Mouse (Mus musculus) limb, embryonic 14.5 days (tissue): ENCODE results near the gene Carm1. TPM values are rescaled to one million over a fixed set of nuclear protein-coding genes. Genes with fewer than 3 reads are reported as not detected.

ENCODE experiments used
- ATAC-seq: fragments of 200-750 bp; cut with Nextera tagmentation; 2 replicates; pipeline ENCODE4 v1.8.0; 2017; ENCODE audit warnings: low read depth, moderate number of reproducible peaks, moderate TSS enrichment; ENCODE audit not compliant: low FRiP score
- DNase-seq: peaks from one replicate; pipeline ENCODE4 v3.0.0-alpha.2; 2015; ENCODE audit warnings: low spot score
- H3K27ac ChIP-seq: fragments of 300-500 bp; sonication (generic); replicated peaks from 2 replicates; pipeline ENCODE4 v1.5.1; 2014; ENCODE audit warnings: low read depth, mild to moderate bottlenecking, low read length, moderate library complexity, mixed read lengths
- H3K27me3 ChIP-seq: fragments of 300-500 bp; sonication (generic); 2 replicates; pipeline ENCODE4 v1.6.1; 2014; ENCODE audit warnings: low read length, mixed read lengths; ENCODE audit not compliant: control insufficient read depth, insufficient read depth
- H3K36me3 ChIP-seq: fragments of 300-500 bp; sonication (generic); 2 replicates; pipeline ENCODE4 v1.6.1; 2014; ENCODE audit warnings: mild to moderate bottlenecking, low read length, moderate library complexity, mixed read lengths; ENCODE audit not compliant: control insufficient read depth, insufficient read depth
- H3K4me1 ChIP-seq: fragments of 300-500 bp; sonication (generic); 2 replicates; pipeline ENCODE4 v1.6.1; 2014; ENCODE audit warnings: antibody characterized with exemption, low read length, mixed read lengths; ENCODE audit not compliant: control insufficient read depth, insufficient read depth
- H3K4me2 ChIP-seq: fragments of 300-500 bp; sonication (generic); replicated peaks from 2 replicates; pipeline ENCODE4 v1.6.1; 2014; ENCODE audit warnings: low read depth, mild to moderate bottlenecking, low read length, moderate library complexity; ENCODE audit not compliant: severe bottlenecking
- H3K4me3 ChIP-seq: fragments of 300-500 bp; sonication (generic); replicated peaks from 2 replicates; pipeline ENCODE4 v1.5.1; 2014; ENCODE audit warnings: low read length
- H3K9ac ChIP-seq: fragments of 300-500 bp; sonication (generic); 2 replicates; pipeline ENCODE4 v1.6.1; 2014; ENCODE audit warnings: mild to moderate bottlenecking, low read depth, low read length, moderate library complexity; ENCODE audit not compliant: severe bottlenecking
- H3K9me3 ChIP-seq: fragments of 300-500 bp; sonication (generic); 2 replicates; pipeline ENCODE4 v1.6.1; 2016; ENCODE audit warnings: low read length; ENCODE audit not compliant: control insufficient read depth
- POLR2A ChIP-seq: fragments of 200-500 bp; IDR thresholded peaks from 2 replicates; pipeline ENCODE4 v1.8.0; 2012; ENCODE audit warnings: inconsistent platforms, mild to moderate bottlenecking, moderate library complexity, borderline replicate concordance; ENCODE audit not compliant: insufficient read depth, insufficient read length; ENCODE audit errors: extremely low read depth
- WGBS: fragments of 180-500 bp; shearing (Covaris S2); extraction: QIAGEN DNeasy Blood & Tissue Kit; methylation state at CpG from one replicate; pipeline ENCODE4 v1.1.7; 2014; 5-methylcytosine and 5-hydroxymethylcytosine counted together
- microRNA counts: library from miRNA; unstranded; fragments of <30 nt; microRNA quantifications from one replicate; lab custom pipeline; 2016
- microRNA-seq: library from miRNA; unstranded; fragments of <30 nt; microRNA quantifications from one replicate; pipeline ENCODE4, GENCODE M21; 2016
- polyA plus RNA-seq, 2 experiments: library from polyadenylated mRNA; depleted of rRNA in 1 of 2; stranded (reverse) in 1 of 2; unstranded in 1 of 2; fragments of >200 nt; fragmentation: Nextera tagmentation in 1 of 2; extraction: Ambion mirVana in 1 of 2; gene quantifications; 2 replicates each; pipeline versions ENCODE4 v1.2.1 to v1.2.3; 2012 to 2014

The Carm1 gene
- polyA plus RNA-seq, 2 experiments: 71.5 to 171 TPM

DNA sequence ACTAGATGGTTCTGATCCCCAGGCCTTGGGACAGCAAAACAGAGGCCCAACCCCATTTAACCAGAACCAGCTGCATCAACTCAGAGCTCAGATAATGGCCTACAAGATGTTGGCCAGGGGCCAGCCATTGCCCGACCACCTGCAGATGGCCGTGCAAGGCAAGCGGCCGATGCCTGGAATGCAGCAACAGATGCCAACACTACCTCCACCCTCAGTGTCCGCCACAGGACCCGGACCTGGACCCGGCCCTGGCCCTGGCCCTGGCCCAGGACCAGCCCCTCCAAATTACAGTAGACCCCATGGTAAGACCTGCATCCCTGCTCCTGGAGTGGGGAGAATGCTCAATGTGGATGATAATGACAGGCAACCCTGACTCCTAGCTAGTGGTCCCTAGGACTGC, 88.9 kb downstream of the Carm1 start:
- no peak overlapping the region for H3K4me2 ChIP-seq
- H3K4me1 ChIP-seq: no peaks in the 10 kb centered on the region
- no peaks in the 10 kb centered on the region for H3K27me3 ChIP-seq
- ATAC-seq (no peak), DNase-seq (peak; percentile 25)
- no peak overlapping the region for H3K9ac ChIP-seq
- no peak overlapping the region for H3K4me3 ChIP-seq
- no peak overlapping the region for H3K27ac ChIP-seq
- 38% methylated on average over 7 of the region's 7 CpGs for WGBS
- H3K9me3 ChIP-seq: no peaks in the 10 kb centered on the region
- H3K36me3 ChIP-seq: peaks cover 83% of the 10 kb centered on the region
- TF ChIP-seq POLR2A: no peak

- H3K9me3 ChIP-seq: no peaks in the 10 kb centered on the region
- WGBS: 94% methylated on average over 11 of the region's 11 CpGs
- H3K4me3 ChIP-seq: no peak overlapping the region
- no peak overlapping the region for H3K27ac ChIP-seq
- no peaks in the 10 kb centered on the region for H3K4me1 ChIP-seq
- H3K36me3 ChIP-seq: peaks cover 100% of the 10 kb centered on the region
- H3K9ac ChIP-seq: no peak overlapping the region
- H3K4me2 ChIP-seq: no peak overlapping the region
- no peaks in the 10 kb centered on the region for H3K27me3 ChIP-seq
- ATAC-seq (no peak), DNase-seq (no peak)
- TF ChIP-seq POLR2A: no peak
Measured at GRCm38 (mm10) chr9:21639031-21639430, 92.3 kb downstream of the Carm1 start.

MicroRNAs within 50 kb of the gene (microRNA counts, 519-probe panel; counts per million panel counts)
- not detected for microRNA mmu-miR-1946b (lab: Ali Mortazavi, UCI)

Small RNA genes within 50 kb of the gene (microRNA-seq; reads per million reads assigned to microRNA genes)
- not detected for gene Mir1946b

Other genes starting within 250 kb of the Carm1 start
- 12.8 and 16.3 TPM in 2 replicates for gene Ap1m2, start 234.6 kb upstream of the Carm1 start, polyA plus RNA-seq (2012; rRNA removed)
- 23.0 and 29.3 TPM in 2 replicates for gene Ap1m2, start 234.6 kb upstream of the Carm1 start, polyA plus RNA-seq (2014; fragmentation: Nextera tagmentation; extraction: Ambion mirVana)
- 127 and 159 TPM in 2 replicates for gene Slc44a2, start 226.2 kb upstream of the Carm1 start, polyA plus RNA-seq (2012; rRNA removed)
- 121 and 129 TPM in 2 replicates for gene Slc44a2, start 226.2 kb upstream of the Carm1 start, polyA plus RNA-seq (2014; fragmentation: Nextera tagmentation; extraction: Ambion mirVana)
- 180 and 195 TPM in 2 replicates for gene Ilf3, start 179.0 kb upstream of the Carm1 start, polyA plus RNA-seq (2012; rRNA removed)
- 174 and 201 TPM in 2 replicates for gene Ilf3, start 179.0 kb upstream of the Carm1 start, polyA plus RNA-seq (2014; fragmentation: Nextera tagmentation; extraction: Ambion mirVana)
- gene Qtrt1, start 135.1 kb upstream of the Carm1 start, polyA plus RNA-seq (2012; rRNA removed): 77.9 and 80.8 TPM in 2 replicates
- gene Qtrt1, start 135.1 kb upstream of the Carm1 start, polyA plus RNA-seq (2014; fragmentation: Nextera tagmentation; extraction: Ambion mirVana): 45.3 and 50.9 TPM in 2 replicates
- gene Dnm2, start 122.0 kb upstream of the Carm1 start, polyA plus RNA-seq (2012; rRNA removed): 62.6 and 74.5 TPM in 2 replicates
- 68.3 and 72.6 TPM in 2 replicates for gene Dnm2, start 122.0 kb upstream of the Carm1 start, polyA plus RNA-seq (2014; fragmentation: Nextera tagmentation; extraction: Ambion mirVana)
- 96.0 and 101 TPM in 2 replicates for gene Tmed1, start 36.6 kb upstream of the Carm1 start, polyA plus RNA-seq (2012; rRNA removed)
- gene Tmed1, start 36.6 kb upstream of the Carm1 start, polyA plus RNA-seq (2014; fragmentation: Nextera tagmentation; extraction: Ambion mirVana): 116 and 119 TPM in 2 replicates
- gene AB124611, start 20.7 kb upstream of the Carm1 start, polyA plus RNA-seq (2012; rRNA removed): 2.3 and 2.5 TPM in 2 replicates
- gene AB124611, start 20.7 kb upstream of the Carm1 start, polyA plus RNA-seq (2014; fragmentation: Nextera tagmentation; extraction: Ambion mirVana): 2.9 and 3.3 TPM in 2 replicates
- 35.5 and 40.8 TPM in 2 replicates for gene Timm29, start 45.8 kb downstream of the Carm1 start, polyA plus RNA-seq (2012; rRNA removed)
- 39.8 and 43.0 TPM in 2 replicates for gene Timm29, start 45.8 kb downstream of the Carm1 start, polyA plus RNA-seq (2014; fragmentation: Nextera tagmentation; extraction: Ambion mirVana)
- gene Yipf2, start 45.9 kb downstream of the Carm1 start, polyA plus RNA-seq (2012; rRNA removed): 19.6 and 24.0 TPM in 2 replicates
- 18.1 and 23.6 TPM in 2 replicates for gene Yipf2, start 45.9 kb downstream of the Carm1 start, polyA plus RNA-seq (2014; fragmentation: Nextera tagmentation; extraction: Ambion mirVana)
- gene Smarca4, start 69.3 kb downstream of the Carm1 start, polyA plus RNA-seq (2012; rRNA removed): 94.4 and 94.8 TPM in 2 replicates
- 81.1 and 90.4 TPM in 2 replicates for gene Smarca4, start 69.3 kb downstream of the Carm1 start, polyA plus RNA-seq (2014; fragmentation: Nextera tagmentation; extraction: Ambion mirVana)
- 36.9 and 48.0 TPM in 2 replicates for gene Ldlr, start 176.6 kb downstream of the Carm1 start, polyA plus RNA-seq (2012; rRNA removed)
- 15.9 and 18.4 TPM in 2 replicates for gene Ldlr, start 176.6 kb downstream of the Carm1 start, polyA plus RNA-seq (2014; fragmentation: Nextera tagmentation; extraction: Ambion mirVana)
- 64.8 and 68.8 TPM in 2 replicates for gene Spc24, start 213.4 kb downstream of the Carm1 start, polyA plus RNA-seq (2012; rRNA removed)
- gene Spc24, start 213.4 kb downstream of the Carm1 start, polyA plus RNA-seq (2014; fragmentation: Nextera tagmentation; extraction: Ambion mirVana): 84.3 and 92.5 TPM in 2 replicates